Mouse (Mus musculus) urinary bladder, postnatal 25 days (tissue): ENCODE data around the gene Fbxl7.

Experiments
- DNase-seq: peaks from one replicate; pipeline ENCODE4 v3.0.0; 2022; ENCODE audit warnings: low spot score

Fbxl7 gene

DNA sequence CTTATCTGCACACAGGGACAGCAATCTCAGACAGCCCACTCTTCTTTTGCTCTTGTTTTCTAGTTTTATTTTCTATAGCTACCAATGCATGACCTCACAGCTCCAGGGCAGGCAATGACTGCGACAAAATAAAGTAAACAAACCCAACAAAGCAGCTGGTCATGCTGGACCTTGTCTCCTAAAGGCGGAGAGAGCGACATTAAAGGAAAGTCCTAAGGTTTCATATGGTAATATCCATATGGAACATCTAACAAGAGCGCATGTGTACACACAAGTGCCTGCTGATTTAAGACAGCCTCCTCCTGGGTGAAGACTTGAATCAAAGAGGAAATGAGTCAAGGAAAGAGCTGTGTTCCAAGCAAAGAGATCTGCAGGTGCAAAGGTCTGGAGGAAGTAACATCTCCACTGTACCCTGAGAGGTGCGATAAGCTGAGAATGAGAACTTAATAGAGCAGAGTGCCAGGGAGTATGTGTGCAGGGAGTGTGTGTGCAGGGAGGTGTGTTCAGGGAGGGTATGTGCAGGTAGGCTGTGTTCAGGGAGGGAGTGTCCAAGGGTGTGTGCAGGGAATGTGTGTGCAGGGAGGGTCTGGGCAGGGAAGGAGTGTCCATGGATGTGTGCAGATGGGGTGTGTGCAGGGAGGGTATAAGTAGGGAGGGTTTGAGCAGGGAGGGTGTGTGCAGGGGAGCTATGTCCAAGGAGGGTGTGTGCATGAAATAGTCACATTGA lies 193.3 kb downstream of the Fbxl7 start:
- no peak for DNase-seq

- no peak for DNase-seq
These were observed 202.3 kb downstream of the Fbxl7 start for GRCm38 (mm10) chr15:26693075-26693474.

DNA sequence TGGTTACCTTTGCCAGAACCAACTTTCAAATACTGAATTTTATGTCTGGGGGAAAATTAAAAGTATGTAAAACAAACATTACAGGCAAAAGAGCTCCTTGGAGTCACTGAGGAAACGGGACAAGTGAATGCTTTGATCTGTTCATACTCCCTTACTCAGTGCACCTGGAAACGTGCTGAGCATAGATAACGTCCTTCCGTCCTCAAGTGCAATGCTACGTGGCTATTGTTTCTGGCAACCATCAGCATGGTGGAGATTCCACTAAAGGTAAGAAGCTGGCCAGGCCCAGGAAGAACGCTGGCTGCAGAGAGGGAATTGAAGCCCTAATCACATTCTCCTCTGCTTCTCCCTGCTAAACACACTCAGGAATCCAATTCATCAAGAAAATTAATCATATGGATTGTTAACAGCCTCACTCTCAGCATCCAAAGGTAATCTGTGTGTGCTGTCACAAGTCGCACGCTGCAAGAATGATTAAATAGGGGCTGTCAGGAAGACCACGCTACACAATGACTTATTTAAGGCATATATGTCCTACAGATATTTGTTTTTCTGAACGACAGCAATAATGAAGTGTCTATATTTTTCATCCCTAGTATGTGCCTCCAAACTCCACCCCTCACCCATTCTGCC lies 206.8 kb downstream of the Fbxl7 start:
- DNase-seq, result no peak

GRCm38 (mm10) chr15:26687729-26688128 lies 207.7 kb downstream of the Fbxl7 start:
- DNase-seq, result no peak

- no peak for DNase-seq
These were observed 213.1 kb downstream of the Fbxl7 start for GRCm38 (mm10) chr15:26682279-26682678.

DNA sequence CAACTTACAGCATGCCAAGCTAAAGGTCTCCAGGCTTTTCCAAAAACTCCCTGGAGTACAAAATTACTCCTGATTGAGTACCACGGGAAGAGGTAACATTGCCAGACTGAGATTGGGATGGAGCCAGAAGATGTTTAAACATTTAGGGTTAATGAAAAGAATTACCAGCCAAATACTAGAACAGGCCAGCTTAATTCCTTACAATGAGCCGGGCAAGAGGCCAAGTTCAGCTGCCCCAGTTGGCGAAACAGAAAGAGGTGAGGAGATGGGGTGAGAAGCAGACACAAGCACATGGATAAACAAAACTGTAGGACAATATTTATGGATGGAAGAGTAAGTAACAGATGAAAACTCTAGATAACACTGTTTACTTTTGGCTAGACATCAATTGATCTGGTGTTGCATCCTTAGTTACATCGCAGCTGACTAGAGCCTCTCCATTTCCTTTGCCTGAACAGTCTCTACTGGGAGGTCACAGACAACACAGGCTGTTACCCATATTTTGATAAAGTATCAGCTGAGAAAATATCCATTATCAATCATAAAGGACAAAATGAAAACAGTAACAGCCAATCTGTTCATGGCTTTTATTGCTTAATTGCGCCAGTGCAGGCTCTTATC lies 222.0 kb downstream of the Fbxl7 start:
- no peak for DNase-seq

- no peak for DNase-seq
These were observed 240.4 kb downstream of the Fbxl7 start for GRCm38 (mm10) chr15:26654988-26655387.

GRCm38 (mm10) chr15:26642563-26642962 lies 252.8 kb downstream of the Fbxl7 start:
- DNase-seq, result no peak

- DNase-seq, result no peak
These were observed 255.7 kb downstream of the Fbxl7 start for GRCm38 (mm10) chr15:26639726-26640125.

DNA sequence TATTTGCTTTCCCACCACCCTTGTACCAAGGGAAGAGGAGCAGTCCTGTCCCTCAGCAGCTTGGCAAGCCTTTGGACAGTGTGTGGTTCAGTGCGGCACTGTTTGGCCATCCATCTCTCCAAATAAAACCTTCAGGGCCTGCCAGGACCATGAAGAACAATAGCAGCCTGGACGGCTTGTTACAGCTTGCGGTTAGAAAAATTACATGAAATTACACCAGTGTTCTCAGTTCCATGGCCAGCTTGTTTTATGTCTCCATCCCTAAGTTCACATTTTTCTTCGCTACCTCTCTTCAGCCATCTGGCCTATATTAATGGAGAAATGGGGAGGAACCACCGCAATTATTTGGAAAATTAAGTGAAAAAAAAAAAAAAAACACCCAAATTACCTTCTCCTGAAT lies 259.8 kb downstream of the Fbxl7 start:
- DNase-seq, result no peak

DNA sequence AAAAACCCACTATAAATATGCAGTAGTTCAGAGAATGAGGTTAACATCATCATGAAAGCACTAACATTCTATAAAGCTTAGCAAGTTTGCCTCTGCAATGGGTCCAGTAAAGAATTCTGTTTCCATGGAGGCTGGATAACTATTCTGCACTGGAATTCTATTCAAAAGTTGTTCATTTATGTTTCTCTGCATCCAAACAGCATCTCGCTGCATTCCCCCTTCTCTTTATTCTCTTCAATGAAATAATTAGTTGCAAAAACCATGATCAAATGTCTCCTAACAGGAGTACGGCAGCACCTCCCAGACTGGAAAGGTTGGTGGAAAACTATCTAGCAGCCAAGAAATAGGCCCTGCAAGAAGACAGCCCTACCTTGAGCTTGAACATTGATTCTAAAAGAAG lies 267.2 kb downstream of the Fbxl7 start:
- DNase-seq, result no peak

DNA sequence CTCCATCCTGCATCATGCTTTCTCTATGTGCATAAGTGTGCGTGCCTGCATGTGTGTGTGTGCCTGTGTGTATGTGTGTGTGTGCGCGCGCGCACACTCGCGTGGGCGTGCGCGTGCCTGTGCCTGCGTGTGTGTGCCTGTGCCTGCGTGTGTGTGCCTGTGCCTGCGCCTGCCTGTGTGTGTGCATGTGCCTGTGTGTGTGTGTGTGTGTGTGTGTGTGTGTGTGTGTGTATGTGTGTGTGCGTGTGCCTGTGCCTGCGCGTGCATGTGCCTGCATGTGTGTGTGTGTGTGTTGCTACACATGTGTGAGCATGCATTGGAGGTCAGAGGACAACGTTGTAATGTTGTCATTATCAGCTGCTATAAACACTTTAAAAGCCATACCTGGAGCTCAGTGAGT lies 272.1 kb downstream of the Fbxl7 start:
- no peak for DNase-seq

DNA sequence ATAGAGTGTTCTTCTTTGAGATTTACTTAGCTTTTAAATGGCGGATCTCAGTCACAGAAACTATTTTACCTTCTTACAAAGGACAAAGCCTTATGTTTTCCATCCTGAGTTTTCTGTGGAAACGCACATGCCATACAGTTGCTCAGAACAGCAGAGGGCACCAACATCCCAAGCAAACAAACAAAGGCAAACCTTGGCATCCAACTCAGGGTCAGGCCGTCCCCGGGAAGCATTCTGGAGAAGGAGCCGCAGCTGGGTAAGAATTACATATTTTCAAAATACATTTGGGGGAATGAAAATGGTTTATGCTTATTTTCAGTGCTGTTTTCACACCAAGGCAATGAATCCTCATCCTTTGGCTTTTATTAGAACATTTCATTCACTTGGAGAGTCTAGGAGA lies 275.1 kb downstream of the Fbxl7 start:
- DNase-seq, result peak; percentile 8

GRCm38 (mm10) chr15:26619221-26619620 lies 276.2 kb downstream of the Fbxl7 start:
- DNase-seq, result peak; percentile 22

GRCm38 (mm10) chr15:26596239-26596638 lies 299.1 kb downstream of the Fbxl7 start:
- no peak for DNase-seq

DNA sequence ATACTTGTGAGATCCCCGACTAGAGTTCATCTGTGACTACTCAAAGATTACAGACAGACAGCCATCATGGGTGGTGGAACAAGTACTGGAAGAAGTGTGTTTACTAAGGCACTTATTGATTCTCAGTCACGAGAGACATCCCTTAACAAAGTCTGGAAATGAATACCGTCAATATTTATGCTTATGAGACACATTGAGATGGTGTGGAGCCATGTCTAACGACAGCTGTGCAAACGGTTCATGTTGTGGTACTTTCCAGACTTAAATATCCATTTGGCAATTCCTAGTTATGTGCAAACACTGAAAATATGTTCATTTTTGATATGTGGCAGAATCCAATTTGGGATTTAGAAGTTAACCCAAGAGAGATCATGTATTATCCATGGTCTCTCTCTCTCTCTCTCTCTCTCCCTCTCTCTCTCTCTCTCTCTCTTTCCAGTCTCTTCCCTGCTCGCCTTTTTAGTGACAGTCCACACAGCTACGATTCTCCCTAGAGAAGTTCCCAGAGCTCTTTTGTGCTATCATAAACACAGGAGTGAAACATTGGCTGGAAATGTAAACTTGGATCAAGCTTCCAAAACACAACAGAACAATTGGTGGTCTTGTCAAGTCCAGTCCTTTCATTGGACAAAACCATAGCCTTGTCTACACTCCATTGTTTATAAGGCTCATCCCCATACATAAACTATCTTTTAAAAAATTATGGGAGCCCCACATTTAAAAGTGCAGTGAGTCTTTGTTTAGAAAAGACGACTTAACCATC lies 315.3 kb downstream of the Fbxl7 start:
- no peak for DNase-seq

- DNase-seq, result no peak
These were observed 316.9 kb downstream of the Fbxl7 start for GRCm38 (mm10) chr15:26578500-26578899.

- no peak for DNase-seq
These were observed 329.3 kb downstream of the Fbxl7 start for GRCm38 (mm10) chr15:26566076-26566475.

DNA sequence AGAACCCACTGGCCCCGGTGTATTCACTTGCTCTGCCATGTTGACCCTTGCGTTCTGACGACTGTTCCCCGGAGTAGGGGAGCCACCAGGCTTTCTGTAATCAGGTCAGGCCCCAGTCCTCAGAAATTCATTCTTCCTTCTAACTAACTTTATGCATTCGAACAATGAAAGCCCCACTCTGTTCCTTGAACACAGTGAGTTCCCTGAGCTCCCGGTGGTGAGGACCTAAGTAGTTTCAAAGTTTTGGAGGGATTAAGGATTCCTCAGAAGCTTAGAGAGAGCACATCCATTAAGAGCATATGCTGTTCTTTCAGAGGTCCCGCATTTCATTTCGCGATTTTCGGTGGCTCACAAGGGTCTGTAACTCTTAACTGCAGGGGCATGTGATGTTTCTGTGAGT lies 341.8 kb downstream of the Fbxl7 start:
- DNase-seq, result no peak

- DNase-seq, result no peak
These were observed 361.2 kb downstream of the Fbxl7 start for GRCm38 (mm10) chr15:26533997-26534700.

GRCm38 (mm10) chr15:26519220-26519631 lies 376.2 kb downstream of the Fbxl7 start:
- no peak for DNase-seq

GRCm38 (mm10) chr15:26501024-26501423 lies 394.4 kb downstream of the Fbxl7 start:
- no peak for DNase-seq
